Mouse (Mus musculus) cerebellum, adult 2 months (tissue): ENCODE results near the gene Lurap1.

Source experiments
- CTCF ChIP-seq: fragments of 200-500 bp; IDR thresholded peaks from 2 replicates; pipeline ENCODE4 v1.5.1; 2011; ENCODE audit warnings: low read depth, mild to moderate bottlenecking, control low read depth, low read length, moderate library complexity, borderline replicate concordance; ENCODE audit not compliant: insufficient read depth
- POLR2A ChIP-seq: fragments of 200-500 bp; IDR thresholded peaks from 2 replicates; pipeline ENCODE4 v1.6.1; 2011; ENCODE audit warnings: low read length, control low read depth, borderline replicate concordance; ENCODE audit not compliant: insufficient read depth

- TF ChIP-seq CTCF (no peak), POLR2A (no peak)
These were observed 25.2 kb downstream of the Lurap1 start for GRCm38 (mm10) chr4:116125803-116126386.
